Mouse (Mus musculus) liver, adult 2 months (tissue): ENCODE results near the gene Wnt10a.

Experiments
- CTCF ChIP-seq: fragments of 200-500 bp; IDR thresholded peaks from 2 replicates; pipeline ENCODE4 v1.5.1; 2011; ENCODE audit warnings: low read depth, low read length, control low read depth
- POLR2A ChIP-seq: fragments of 200-500 bp; IDR thresholded peaks from 2 replicates; pipeline ENCODE4 v1.6.1; 2011; ENCODE audit warnings: low read length, control low read depth; ENCODE audit not compliant: insufficient read depth; ENCODE audit errors: extremely low read depth

DNA sequence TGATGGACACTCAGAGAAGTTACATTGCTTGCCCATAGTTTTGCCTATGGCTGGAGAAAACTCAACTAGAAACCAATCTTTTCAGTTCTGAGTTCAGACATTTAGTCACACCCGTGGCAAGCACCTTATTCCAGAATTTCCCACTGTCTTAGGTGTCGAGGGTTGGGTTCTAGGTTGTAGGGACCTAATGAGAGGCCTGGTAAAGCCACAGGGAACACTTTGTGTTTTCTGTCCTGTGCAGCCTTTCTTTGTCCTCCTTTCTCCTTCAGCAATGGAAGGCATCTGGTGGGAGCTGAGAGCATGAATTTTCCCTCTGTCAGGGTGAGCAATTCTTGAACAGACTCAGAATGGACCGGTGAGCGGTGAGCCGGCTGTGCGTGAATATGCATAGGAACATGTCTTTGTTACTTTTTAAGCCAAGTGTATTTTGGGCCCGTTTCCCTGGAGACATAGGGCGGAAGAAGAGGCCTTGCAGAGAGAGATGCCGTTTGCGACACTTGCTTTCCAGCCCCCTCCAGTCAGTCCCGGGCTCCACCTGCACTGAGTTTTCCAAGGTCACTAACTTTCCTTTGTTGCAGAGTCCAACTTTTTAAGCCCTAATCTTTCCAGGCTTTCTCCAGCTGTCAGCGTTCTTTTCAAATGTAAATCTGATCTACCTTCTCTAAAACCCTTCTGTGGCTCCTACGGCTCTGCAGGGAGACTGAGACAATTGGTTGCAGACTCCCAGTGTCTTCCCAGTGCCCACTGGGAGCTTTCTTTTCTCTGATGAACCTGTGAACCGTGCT, 33.4 kb downstream of the Wnt10a start:
- TF ChIP-seq CTCF, result no peak
- TF ChIP-seq POLR2A, result no peak
